Mouse (Mus musculus) hindbrain, embryonic 13.5 days (tissue): ENCODE measurements around the gene Babam2. TPM values are rescaled to one million over a fixed set of nuclear protein-coding genes. Genes with fewer than 3 reads are reported as not detected.

Source experiments
- ATAC-seq: fragments of 200-750 bp; cut with Nextera tagmentation; 2 replicates; pipeline ENCODE4 v1.8.0; 2017; ENCODE audit warnings: moderate TSS enrichment; ENCODE audit not compliant: low FRiP score
- H3K27ac ChIP-seq: fragments of 300-500 bp; sonication (generic); 2 replicates; pipeline ENCODE4 v1.5.1; 2015; ENCODE audit warnings: inconsistent platforms, mild to moderate bottlenecking, moderate library complexity
- H3K27me3 ChIP-seq: fragments of 300-500 bp; sonication (generic); 2 replicates; pipeline ENCODE4 v1.6.1; 2015; ENCODE audit warnings: mild to moderate bottlenecking, inconsistent platforms
- H3K36me3 ChIP-seq: fragments of 300-500 bp; sonication (generic); 2 replicates; pipeline ENCODE4 v1.6.1; 2015; ENCODE audit warnings: mild to moderate bottlenecking, inconsistent platforms
- H3K4me1 ChIP-seq: fragments of 300-500 bp; sonication (generic); replicated peaks from 2 replicates; pipeline ENCODE4 v1.6.1; 2015; ENCODE audit warnings: inconsistent platforms
- H3K4me2 ChIP-seq: fragments of 300-500 bp; sonication (generic); 2 replicates; pipeline ENCODE4 v1.6.1; 2015; ENCODE audit warnings: inconsistent platforms, mild to moderate bottlenecking, moderate library complexity
- H3K4me3 ChIP-seq: fragments of 300-500 bp; sonication (generic); 2 replicates; pipeline ENCODE4 v1.5.1; 2015; ENCODE audit warnings: mild to moderate bottlenecking, inconsistent platforms
- H3K9ac ChIP-seq: fragments of 300-500 bp; sonication (generic); 2 replicates; pipeline ENCODE4 v1.6.1; 2015; ENCODE audit warnings: mild to moderate bottlenecking, inconsistent platforms
- H3K9me3 ChIP-seq: fragments of 300-500 bp; sonication (generic); 2 replicates; pipeline ENCODE4 v1.6.1; 2016; ENCODE audit warnings: inconsistent platforms
- WGBS: fragments of 180-500 bp; shearing (Covaris S2); methylation state at CpG from one replicate; pipeline ENCODE4 v1.1.7; 2015; 5-methylcytosine and 5-hydroxymethylcytosine counted together
- polyA plus RNA-seq: library from polyadenylated mRNA; unstranded; fragments of >200 nt; fragmentation: Nextera tagmentation; extraction: Ambion mirVana; gene quantifications from 2 replicates; pipeline ENCODE4 v1.2.1, GENCODE M21; 2015

The Babam2 gene
- polyA plus RNA-seq, 1 experiment from 2014 or later: 58.4 TPM

GRCm38 (mm10) chr5:32001771-32002170 lies 304.3 kb downstream of the Babam2 start:
- no peaks in the 10 kb centered on the region for H3K4me1 ChIP-seq
- no peak overlapping the region for H3K4me3 ChIP-seq
- no peaks in the 10 kb centered on the region for H3K9me3 ChIP-seq
- no peak overlapping the region for H3K9ac ChIP-seq
- H3K27me3 ChIP-seq: no peaks in the 10 kb centered on the region
- ATAC-seq: no peak
- 74% methylated on average over 3 of the region's 3 CpGs for WGBS
- no peaks in the 10 kb centered on the region for H3K36me3 ChIP-seq
- H3K27ac ChIP-seq: no peak overlapping the region
- H3K4me2 ChIP-seq: no peak overlapping the region

- H3K9me3 ChIP-seq: no peaks in the 10 kb centered on the region
- H3K4me1 ChIP-seq: no peaks in the 10 kb centered on the region
- no peak overlapping the region for H3K9ac ChIP-seq
- H3K27me3 ChIP-seq: no peaks in the 10 kb centered on the region
- no peak overlapping the region for H3K4me2 ChIP-seq
- WGBS: 88% methylated on average over 3 of the region's 3 CpGs
- no peaks in the 10 kb centered on the region for H3K36me3 ChIP-seq
- no peak overlapping the region for H3K4me3 ChIP-seq
- no peak for ATAC-seq
- H3K27ac ChIP-seq: no peak overlapping the region
These were observed 310.9 kb downstream of the Babam2 start for GRCm38 (mm10) chr5:32008401-32008800.

GRCm38 (mm10) chr5:32010056-32010455 lies 312.6 kb downstream of the Babam2 start:
- Histone ChIP-seq H3K9ac (no peak overlapping the region), H3K27me3 (no peaks in the 10 kb centered on the region), H3K4me2 (no peak overlapping the region), H3K4me1 (no peaks in the 10 kb centered on the region), H3K36me3 (no peaks in the 10 kb centered on the region), H3K27ac (no peak overlapping the region), H3K4me3 (no peak overlapping the region), H3K9me3 (no peaks in the 10 kb centered on the region)
- no peak for ATAC-seq
- 89% methylated on average over 4 of the region's 4 CpGs for WGBS

DNA sequence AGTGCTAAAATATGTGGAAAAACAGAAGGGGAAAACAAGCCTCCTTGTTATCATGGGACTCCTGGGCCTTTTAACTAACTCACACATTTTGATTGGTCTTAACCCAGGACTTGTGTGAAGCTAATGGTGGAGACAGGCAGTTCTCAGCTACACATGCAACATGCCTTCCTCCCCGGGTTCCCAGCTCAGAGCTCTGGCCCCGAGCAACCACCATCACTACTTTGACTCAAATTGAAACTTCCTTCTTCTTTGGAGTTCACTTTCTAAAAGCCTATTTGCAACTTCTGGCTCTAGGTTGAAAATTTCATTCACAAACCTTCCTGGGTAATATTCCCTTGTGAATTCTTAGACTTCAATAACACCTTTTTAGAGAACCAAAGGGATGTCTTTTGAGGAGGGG lies 315.6 kb downstream of the Babam2 start:
- no peak overlapping the region for H3K27ac ChIP-seq
- no peaks in the 10 kb centered on the region for H3K27me3 ChIP-seq
- H3K4me3 ChIP-seq: no peak overlapping the region
- no peaks in the 10 kb centered on the region for H3K9me3 ChIP-seq
- 86% methylated on average over 2 of the region's 2 CpGs for WGBS
- no peaks in the 10 kb centered on the region for H3K36me3 ChIP-seq
- no peak overlapping the region for H3K9ac ChIP-seq
- ATAC-seq: no peak
- H3K4me2 ChIP-seq: no peak overlapping the region
- no peaks in the 10 kb centered on the region for H3K4me1 ChIP-seq

- no peak overlapping the region for H3K9ac ChIP-seq
- no peaks in the 10 kb centered on the region for H3K9me3 ChIP-seq
- H3K4me3 ChIP-seq: no peak overlapping the region
- H3K27ac ChIP-seq: no peak overlapping the region
- no peaks in the 10 kb centered on the region for H3K36me3 ChIP-seq
- no peak overlapping the region for H3K4me2 ChIP-seq
- H3K27me3 ChIP-seq: no peaks in the 10 kb centered on the region
- WGBS: 94% methylated on average over 7 of the region's 7 CpGs
- no peaks in the 10 kb centered on the region for H3K4me1 ChIP-seq
- ATAC-seq: no peak
These were observed 317.3 kb downstream of the Babam2 start for GRCm38 (mm10) chr5:32014786-32015185.

DNA sequence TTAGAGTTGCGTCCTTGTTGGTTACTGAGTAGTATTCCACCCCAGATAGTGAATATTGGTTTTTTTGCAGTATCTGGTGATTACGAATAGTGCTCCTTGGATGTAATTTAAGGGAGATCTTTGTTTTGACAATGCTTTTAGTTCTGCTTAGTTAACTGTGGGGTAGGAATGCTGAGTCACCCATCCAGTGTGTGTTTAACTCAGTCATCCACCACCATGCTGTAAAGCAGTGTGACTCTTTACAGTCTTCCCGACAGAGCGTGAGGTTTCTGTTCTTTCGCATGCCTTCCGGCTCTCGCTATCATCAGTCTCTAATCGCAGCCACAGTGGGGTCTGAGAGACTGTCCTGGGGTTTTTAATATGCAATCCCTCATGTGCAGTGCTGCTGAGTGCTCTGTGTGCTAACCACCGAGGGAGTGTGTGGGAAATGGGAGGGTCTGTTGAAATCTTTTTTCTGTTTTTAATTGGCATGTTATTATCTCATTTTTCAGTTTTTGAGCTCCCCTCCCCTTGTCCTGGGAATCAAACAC lies 318.5 kb downstream of the Babam2 start:
- no peak for ATAC-seq
- no peaks in the 10 kb centered on the region for H3K36me3 ChIP-seq
- H3K27ac ChIP-seq: no peak overlapping the region
- no peaks in the 10 kb centered on the region for H3K9me3 ChIP-seq
- no peak overlapping the region for H3K4me3 ChIP-seq
- H3K27me3 ChIP-seq: no peaks in the 10 kb centered on the region
- no peak overlapping the region for H3K4me2 ChIP-seq
- WGBS: 80% methylated on average over 9 of the region's 9 CpGs
- no peak overlapping the region for H3K9ac ChIP-seq
- no peaks in the 10 kb centered on the region for H3K4me1 ChIP-seq

- Histone ChIP-seq H3K36me3 (no peaks in the 10 kb centered on the region), H3K4me3 (no peak overlapping the region), H3K9me3 (no peaks in the 10 kb centered on the region), H3K27me3 (no peaks in the 10 kb centered on the region), H3K4me1 (no peaks in the 10 kb centered on the region), H3K9ac (no peak overlapping the region), H3K4me2 (no peak overlapping the region), H3K27ac (no peak overlapping the region)
- no peak for ATAC-seq
- WGBS: 83% methylated on average over 3 of the region's 3 CpGs
These were observed 320.2 kb downstream of the Babam2 start for GRCm38 (mm10) chr5:32017686-32018085.

DNA sequence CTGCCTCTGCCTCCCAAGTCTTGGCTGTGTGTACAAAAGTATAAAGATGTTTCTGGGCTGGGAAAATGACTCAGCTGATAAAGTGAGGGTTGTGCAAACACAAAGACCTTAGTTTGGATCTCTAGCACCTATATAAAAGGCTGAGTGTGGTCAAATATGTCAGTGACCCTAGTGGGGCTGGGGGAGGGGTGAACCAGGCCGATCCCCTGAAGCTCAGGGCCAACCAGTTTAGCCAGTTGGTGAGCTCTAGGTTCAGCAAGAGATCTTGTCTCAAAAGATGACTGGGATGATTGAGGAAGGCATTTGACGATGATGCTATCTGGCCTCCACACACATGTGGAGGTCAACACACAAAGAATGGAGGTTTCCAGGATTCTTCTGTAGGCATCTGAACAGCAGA lies 320.8 kb downstream of the Babam2 start:
- no peak for ATAC-seq
- no peak overlapping the region for H3K4me3 ChIP-seq
- H3K27me3 ChIP-seq: no peaks in the 10 kb centered on the region
- H3K36me3 ChIP-seq: no peaks in the 10 kb centered on the region
- no peaks in the 10 kb centered on the region for H3K4me1 ChIP-seq
- no peak overlapping the region for H3K27ac ChIP-seq
- H3K9ac ChIP-seq: no peak overlapping the region
- H3K9me3 ChIP-seq: no peaks in the 10 kb centered on the region
- no peak overlapping the region for H3K4me2 ChIP-seq
- 100% methylated on average over 2 of the region's 2 CpGs for WGBS

DNA sequence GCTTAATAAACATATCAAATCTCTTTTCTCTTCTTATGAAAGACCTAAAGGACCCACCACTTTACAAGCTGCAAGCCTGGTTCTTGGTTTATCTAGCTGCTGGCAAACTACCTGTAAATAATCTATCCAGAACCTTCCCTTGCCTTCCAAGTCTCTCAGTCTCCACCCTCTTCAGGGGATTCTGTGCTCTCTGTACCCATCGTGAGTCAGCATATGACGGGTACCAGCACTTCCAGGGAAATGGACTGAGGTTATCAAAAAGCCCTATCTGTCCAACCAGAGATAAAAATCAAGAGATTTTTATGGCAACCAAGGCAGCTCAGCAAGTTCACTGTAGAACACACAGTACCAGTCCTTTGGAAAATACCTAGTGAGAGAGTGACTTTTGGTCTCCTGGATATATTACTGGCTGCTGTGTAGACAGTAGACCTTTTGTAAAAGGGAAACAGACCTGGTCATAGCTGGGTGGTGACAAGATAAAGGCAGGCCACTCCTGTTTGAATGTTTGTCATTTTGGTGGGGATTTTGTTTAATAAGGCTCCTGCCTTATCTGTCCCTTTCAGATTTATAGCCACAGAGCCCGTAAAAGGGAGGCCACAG lies 332.4 kb downstream of the Babam2 start:
- Histone ChIP-seq H3K4me2 (no peak overlapping the region), H3K27me3 (no peaks in the 10 kb centered on the region), H3K9me3 (no peaks in the 10 kb centered on the region), H3K4me1 (no peaks in the 10 kb centered on the region; the same call in 1 of the 2 replicates), H3K36me3 (no peaks in the 10 kb centered on the region), H3K4me3 (no peak overlapping the region), H3K27ac (no peak overlapping the region), H3K9ac (no peak overlapping the region)
- ATAC-seq: no peak
- 91% methylated on average over 3 of the region's 3 CpGs for WGBS

DNA sequence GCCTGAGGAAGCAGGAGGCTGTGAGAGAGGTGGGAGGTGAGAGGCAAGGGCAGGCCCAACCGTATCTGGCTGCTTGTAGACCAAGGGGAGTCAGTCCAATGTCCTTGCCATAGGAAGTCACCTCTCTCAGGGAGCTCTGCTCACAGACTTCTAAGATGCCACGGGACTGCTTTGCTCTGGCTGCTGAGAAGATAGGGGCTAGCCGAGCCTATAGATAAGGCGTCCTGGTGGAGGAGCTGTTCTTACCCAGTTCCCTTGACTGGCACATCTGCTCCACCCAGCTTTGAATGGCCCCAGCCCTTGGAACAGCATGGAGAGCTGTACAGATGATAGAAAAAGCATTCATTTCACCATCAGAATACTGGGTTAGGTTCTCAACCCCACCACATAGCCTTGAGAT lies 335.7 kb downstream of the Babam2 start:
- WGBS: 83% methylated on average over 4 of the region's 4 CpGs
- Histone ChIP-seq H3K4me1 (no peaks in the 10 kb centered on the region; the same call in 1 of the 2 replicates), H3K4me3 (no peak overlapping the region), H3K27ac (no peak overlapping the region), H3K4me2 (no peak overlapping the region), H3K27me3 (no peaks in the 10 kb centered on the region), H3K9me3 (no peaks in the 10 kb centered on the region), H3K36me3 (no peaks in the 10 kb centered on the region), H3K9ac (no peak overlapping the region)
- ATAC-seq: no peak

- no peaks in the 10 kb centered on the region for H3K36me3 ChIP-seq
- H3K4me3 ChIP-seq: no peak overlapping the region
- H3K27ac ChIP-seq: no peak overlapping the region
- H3K9me3 ChIP-seq: no peaks in the 10 kb centered on the region
- H3K4me2 ChIP-seq: no peak overlapping the region
- H3K9ac ChIP-seq: no peak overlapping the region
- no peak for ATAC-seq
- H3K27me3 ChIP-seq: no peaks in the 10 kb centered on the region
- no peaks in the 10 kb centered on the region; the same call in 1 of the 2 replicates for H3K4me1 ChIP-seq
These were observed 336.1 kb downstream of the Babam2 start for GRCm38 (mm10) chr5:32033621-32034020.

GRCm38 (mm10) chr5:32034475-32035054 lies 337.1 kb downstream of the Babam2 start:
- Histone ChIP-seq H3K9ac (no peak overlapping the region), H3K27me3 (no peaks in the 10 kb centered on the region), H3K36me3 (no peaks in the 10 kb centered on the region), H3K27ac (no peak overlapping the region), H3K4me1 (no peaks in the 10 kb centered on the region; the same call in 1 of the 2 replicates), H3K9me3 (no peaks in the 10 kb centered on the region), H3K4me3 (no peak overlapping the region), H3K4me2 (no peak overlapping the region)
- ATAC-seq: no peak
- WGBS: 85% methylated on average over 8 of the region's 8 CpGs

DNA sequence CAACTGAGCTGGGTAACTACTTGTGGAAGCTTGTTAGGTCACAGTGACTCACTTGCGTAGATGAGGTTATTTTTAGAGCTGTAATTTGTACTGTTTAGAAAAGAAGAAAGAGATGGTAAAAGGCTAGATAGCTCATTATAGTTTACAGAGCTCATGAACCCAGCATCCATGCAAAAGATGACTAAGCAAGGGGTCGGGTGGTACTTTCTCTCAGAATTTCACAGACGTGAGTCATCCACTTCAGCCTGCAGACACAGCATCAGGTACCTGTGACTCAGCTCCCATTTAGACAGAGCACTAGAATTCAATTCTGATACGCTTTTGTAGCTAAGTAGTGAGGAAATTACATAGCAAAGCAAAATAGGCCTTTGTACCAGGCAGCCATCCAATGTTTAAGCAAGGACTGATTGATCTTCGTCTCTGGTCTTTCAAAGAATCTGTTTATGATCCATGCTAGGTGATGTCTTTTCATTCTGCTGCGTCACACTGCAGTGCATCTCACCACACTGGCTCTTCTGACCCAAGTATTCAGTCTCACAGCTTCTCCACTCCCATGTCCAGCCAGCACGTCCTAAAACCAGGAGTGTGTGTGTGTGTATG lies 338.3 kb downstream of the Babam2 start:
- Histone ChIP-seq H3K27ac (no peak overlapping the region), H3K4me2 (no peak overlapping the region), H3K4me1 (no peaks in the 10 kb centered on the region; the same call in 1 of the 2 replicates), H3K9ac (no peak overlapping the region), H3K36me3 (no peaks in the 10 kb centered on the region), H3K9me3 (no peaks in the 10 kb centered on the region), H3K27me3 (no peaks in the 10 kb centered on the region), H3K4me3 (no peak overlapping the region)
- ATAC-seq: no peak
- WGBS: 86% methylated on average over 7 of the region's 7 CpGs
